28 mouse cellular contexts compared by ENCODE assay signal in the genomic region with DNA sequence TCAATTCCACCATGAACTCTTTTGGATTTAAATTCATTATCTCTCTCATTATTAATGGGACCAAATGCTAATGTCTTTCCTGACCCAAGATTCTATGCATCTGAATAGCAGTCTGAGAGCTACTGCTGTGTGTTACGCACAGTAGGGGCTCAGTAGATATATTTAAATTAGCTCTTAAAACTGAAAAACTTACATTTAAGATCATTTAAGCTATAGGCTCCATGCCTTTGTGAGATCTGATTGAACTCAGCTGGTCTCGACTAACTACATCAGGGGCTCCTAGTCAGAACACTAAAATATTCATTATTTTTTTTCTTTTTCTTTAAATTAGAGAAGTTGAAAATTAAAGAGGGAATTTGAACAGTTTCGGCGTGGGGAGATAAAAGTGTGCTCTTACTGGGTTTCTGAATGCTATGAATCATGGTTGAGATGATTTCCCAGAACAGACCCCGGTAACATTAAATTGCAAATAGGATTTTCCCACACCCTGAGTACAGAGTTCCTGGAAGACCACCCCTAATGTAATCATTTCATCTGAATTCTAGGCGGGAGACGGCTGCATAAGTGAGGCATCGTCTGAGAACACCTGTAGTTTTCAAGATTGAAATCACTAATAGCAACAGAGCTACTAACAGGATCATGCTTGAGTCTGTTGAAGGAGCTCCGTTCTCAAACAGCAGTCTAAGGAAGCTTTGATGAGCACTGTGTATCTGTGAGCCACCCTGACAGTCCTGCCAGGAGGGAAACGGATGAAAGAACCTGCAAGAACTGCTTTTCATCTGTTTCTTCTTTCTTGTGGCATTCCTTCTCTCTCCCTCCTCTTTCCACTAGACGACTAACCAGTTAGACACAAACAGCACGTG.
DNase-seq lines count a peak whose midpoint lies in the region; ATAC-seq lines count a peak whose summit lies in the region.
"Had no signal": no experiment of that assay in that cellular context is flagged by ENCODE, and none has a peak within 500 bp of the region (broad histone marks: within the 10 kb centered on the region; RNA-seq: fewer than 3 reads in every experiment).

No protein-coding gene starts in this region.

- peak; percentile 21 for DNase-seq in midbrain, embryonic 14.5 days
- DNase-seq in midbrain, embryonic 11.5 days (ENCODE audit: low spot score, missing footprints): no peak
- no peak for DNase-seq in thymus, postnatal 0 days (ENCODE audit: low spot score)
- DNase-seq in embryo, embryonic 9.5 days (ENCODE audit: extremely low spot score): no peak
- DNase-seq: adrenal gland, adult 8-10 months; cerebellum, adult 11 months; cerebellum, adult 9-10 months; cerebellum, postnatal 36 days; embryo, embryonic 11 days; gastrocnemius, postnatal 14 days; heart, postnatal 14 days; kidney, adult 18-20 months; kidney, postnatal 25 days; right cerebral cortex, postnatal 25 days; thymus, postnatal 25 days had no signal

- H3K4me2 ChIP-seq in forebrain, embryonic 12.5 days: no peak overlapping the region
- no peak overlapping the region for H3K4me2 ChIP-seq in forebrain, embryonic 16.5 days (ENCODE audit: low read length)
- no peak overlapping the region for H3K4me2 ChIP-seq in midbrain, embryonic 14.5 days (ENCODE audit: low read length)
- no peak overlapping the region for H3K4me2 ChIP-seq in midbrain, embryonic 11.5 days
- H3K4me2 ChIP-seq in midbrain, embryonic 15.5 days: no peak overlapping the region
- H3K4me2 ChIP-seq: hindbrain, embryonic 12.5 days; kidney, embryonic 15.5 days; limb, embryonic 12.5 days; liver, embryonic 15.5 days; lung, embryonic 15.5 days; midbrain, embryonic 12.5 days; neural tube, embryonic 13.5 days had no signal

- H3K36me3 ChIP-seq in forebrain, embryonic 12.5 days (replicated peaks): no peaks in the 10 kb centered on the region
- no peaks in the 10 kb centered on the region for H3K36me3 ChIP-seq in forebrain, embryonic 16.5 days (ENCODE audit: control insufficient read depth, insufficient read depth)
- no peaks in the 10 kb centered on the region for H3K36me3 ChIP-seq in midbrain, embryonic 14.5 days (ENCODE audit: control insufficient read depth, insufficient read depth, low read length)
- no peaks in the 10 kb centered on the region for H3K36me3 ChIP-seq in midbrain, embryonic 11.5 days (ENCODE audit: control insufficient read depth, insufficient read depth, low read length)
- no peaks in the 10 kb centered on the region for H3K36me3 ChIP-seq in midbrain, embryonic 15.5 days (replicated peaks)
- H3K36me3 ChIP-seq: G1E; hindbrain, embryonic 12.5 days; kidney, embryonic 15.5 days; limb, embryonic 12.5 days; liver, embryonic 15.5 days; lung, embryonic 15.5 days; midbrain, embryonic 12.5 days; neural tube, embryonic 13.5 days had no signal

- no peaks in the 10 kb centered on the region for H3K9me3 ChIP-seq in forebrain, embryonic 12.5 days
- H3K9me3 ChIP-seq in forebrain, embryonic 16.5 days (ENCODE audit: control insufficient read depth, low read length): no peaks in the 10 kb centered on the region
- H3K9me3 ChIP-seq in midbrain, embryonic 14.5 days (ENCODE audit: control insufficient read depth, low read length): no peaks in the 10 kb centered on the region
- H3K9me3 ChIP-seq in midbrain, embryonic 11.5 days (ENCODE audit: control insufficient read depth, low read length): no peaks in the 10 kb centered on the region
- no peaks in the 10 kb centered on the region for H3K9me3 ChIP-seq in midbrain, embryonic 15.5 days
- H3K9me3 ChIP-seq: G1E; hindbrain, embryonic 12.5 days; kidney, embryonic 15.5 days; limb, embryonic 12.5 days; liver, embryonic 15.5 days; lung, embryonic 15.5 days; midbrain, embryonic 12.5 days; neural tube, embryonic 13.5 days had no signal

- H3K9ac ChIP-seq in forebrain, embryonic 12.5 days: no peak overlapping the region
- no peak overlapping the region for H3K9ac ChIP-seq in forebrain, embryonic 16.5 days (replicated peaks; ENCODE audit: low read depth, low read length)
- H3K9ac ChIP-seq in midbrain, embryonic 14.5 days (replicated peaks; ENCODE audit: low read length): no peak overlapping the region
- H3K9ac ChIP-seq in midbrain, embryonic 11.5 days (ENCODE audit: low read length): no peak overlapping the region
- no peak overlapping the region for H3K9ac ChIP-seq in midbrain, embryonic 15.5 days
- H3K9ac ChIP-seq: hindbrain, embryonic 12.5 days; kidney, embryonic 15.5 days; limb, embryonic 12.5 days; liver, embryonic 15.5 days; lung, embryonic 15.5 days; midbrain, embryonic 12.5 days; neural tube, embryonic 13.5 days had no signal

- H3K4me1 ChIP-seq in forebrain, embryonic 12.5 days: no peaks in the 10 kb centered on the region
- no peaks in the 10 kb centered on the region for H3K4me1 ChIP-seq in forebrain, embryonic 16.5 days (replicated peaks; ENCODE audit: control insufficient read depth, insufficient read depth, low read length)
- no peaks in the 10 kb centered on the region for H3K4me1 ChIP-seq in midbrain, embryonic 14.5 days (ENCODE audit: control insufficient read depth, insufficient read depth, low read length)
- no peaks in the 10 kb centered on the region for H3K4me1 ChIP-seq in midbrain, embryonic 11.5 days (ENCODE audit: control insufficient read depth, insufficient read depth, low read length)
- no peaks in the 10 kb centered on the region for H3K4me1 ChIP-seq in midbrain, embryonic 15.5 days
- H3K4me1 ChIP-seq: hindbrain, embryonic 12.5 days; kidney, embryonic 15.5 days; limb, embryonic 12.5 days; liver, embryonic 15.5 days; lung, embryonic 15.5 days; neural tube, embryonic 13.5 days had no signal

- peak overlapping the region; percentile 14; the same call in 1 of the 2 replicates for H3K27ac ChIP-seq in forebrain, embryonic 12.5 days
- no peak overlapping the region for H3K27ac ChIP-seq in forebrain, embryonic 16.5 days (ENCODE audit: low read length)
- H3K27ac ChIP-seq in midbrain, embryonic 14.5 days (replicated peaks; ENCODE audit: low read depth, low read length): no peak overlapping the region
- no peak overlapping the region for H3K27ac ChIP-seq in midbrain, embryonic 11.5 days (ENCODE audit: low read depth, low read length)
- no peak overlapping the region for H3K27ac ChIP-seq in midbrain, embryonic 15.5 days
- H3K27ac ChIP-seq: hindbrain, embryonic 12.5 days; kidney, embryonic 15.5 days; limb, embryonic 12.5 days; liver, embryonic 15.5 days; lung, embryonic 15.5 days; midbrain, embryonic 12.5 days; neural tube, embryonic 13.5 days had no signal

- 54% methylated on average over 12 of the region's 12 CpGs for WGBS in forebrain, embryonic 12.5 days
- WGBS in forebrain, embryonic 16.5 days: 47% methylated on average over 12 of the region's 12 CpGs
- 64% methylated on average over 12 of the region's 12 CpGs for WGBS in midbrain, embryonic 14.5 days
- 67% methylated on average over 12 of the region's 12 CpGs for WGBS in midbrain, embryonic 11.5 days
- 54% methylated on average over 12 of the region's 12 CpGs for WGBS in midbrain, embryonic 15.5 days

- ATAC-seq in forebrain, embryonic 12.5 days (ENCODE audit: low FRiP score): no peak
- ATAC-seq in forebrain, embryonic 16.5 days: no peak
- ATAC-seq in midbrain, embryonic 14.5 days (ENCODE audit: low FRiP score, low TSS enrichment): no peak
- no peak for ATAC-seq in midbrain, embryonic 11.5 days (ENCODE audit: low FRiP score)
- peak; percentile 87 for ATAC-seq in midbrain, embryonic 15.5 days (replicated peaks)

- no peaks in the 10 kb centered on the region for H3K27me3 ChIP-seq in forebrain, embryonic 12.5 days
- H3K27me3 ChIP-seq in forebrain, embryonic 16.5 days (replicated peaks; ENCODE audit: control insufficient read depth, insufficient read depth, low read length): no peaks in the 10 kb centered on the region
- no peaks in the 10 kb centered on the region for H3K27me3 ChIP-seq in midbrain, embryonic 14.5 days (ENCODE audit: control insufficient read depth, insufficient read depth, low read length)
- no peaks in the 10 kb centered on the region for H3K27me3 ChIP-seq in midbrain, embryonic 11.5 days (ENCODE audit: control insufficient read depth, insufficient read depth, low read length)
- no peaks in the 10 kb centered on the region for H3K27me3 ChIP-seq in midbrain, embryonic 15.5 days (replicated peaks)
- H3K27me3 ChIP-seq: hindbrain, embryonic 12.5 days; kidney, embryonic 15.5 days; limb, embryonic 12.5 days; liver, embryonic 15.5 days; lung, embryonic 15.5 days; midbrain, embryonic 12.5 days; neural tube, embryonic 13.5 days had no signal

- H3K4me3 ChIP-seq in forebrain, embryonic 12.5 days (replicated peaks): no peak overlapping the region
- no peak overlapping the region for H3K4me3 ChIP-seq in forebrain, embryonic 16.5 days (replicated peaks; ENCODE audit: low read length)
- no peak overlapping the region for H3K4me3 ChIP-seq in midbrain, embryonic 14.5 days (replicated peaks; ENCODE audit: low read depth, low read length)
- no peak overlapping the region for H3K4me3 ChIP-seq in midbrain, embryonic 11.5 days (ENCODE audit: low read depth, low read length)
- H3K4me3 ChIP-seq in midbrain, embryonic 15.5 days: no peak overlapping the region
- H3K4me3 ChIP-seq: erythroblast, embryonic 14.5 days; hindbrain, embryonic 12.5 days; kidney, embryonic 15.5 days; limb, embryonic 12.5 days; liver, embryonic 15.5 days; lung, embryonic 15.5 days; midbrain, embryonic 12.5 days; myocyte; neural tube, embryonic 13.5 days had no signal
